Mouse (Mus musculus) cortical plate, adult 2 months (tissue): ENCODE results near the gene Cdt1.

Source experiments
- CTCF ChIP-seq: fragments of 200-500 bp; IDR thresholded peaks from 2 replicates; pipeline ENCODE4 v1.5.1; 2011; ENCODE audit warnings: mild to moderate bottlenecking, control low read depth, low read length; ENCODE audit not compliant: insufficient read depth; ENCODE audit errors: extremely low read depth
- POLR2A ChIP-seq: fragments of 200-500 bp; IDR thresholded peaks from 2 replicates; pipeline ENCODE4 v1.6.1; 2011; ENCODE audit warnings: mild to moderate bottlenecking, low read length, control low read depth; ENCODE audit not compliant: insufficient read depth; ENCODE audit errors: extremely low read depth

GRCm38 (mm10) chr8:122524506-122524905 lies 43.3 kb upstream of the Cdt1 start:
- TF ChIP-seq POLR2A, result no peak
- TF ChIP-seq CTCF, result no peak
